In the genomic region with DNA sequence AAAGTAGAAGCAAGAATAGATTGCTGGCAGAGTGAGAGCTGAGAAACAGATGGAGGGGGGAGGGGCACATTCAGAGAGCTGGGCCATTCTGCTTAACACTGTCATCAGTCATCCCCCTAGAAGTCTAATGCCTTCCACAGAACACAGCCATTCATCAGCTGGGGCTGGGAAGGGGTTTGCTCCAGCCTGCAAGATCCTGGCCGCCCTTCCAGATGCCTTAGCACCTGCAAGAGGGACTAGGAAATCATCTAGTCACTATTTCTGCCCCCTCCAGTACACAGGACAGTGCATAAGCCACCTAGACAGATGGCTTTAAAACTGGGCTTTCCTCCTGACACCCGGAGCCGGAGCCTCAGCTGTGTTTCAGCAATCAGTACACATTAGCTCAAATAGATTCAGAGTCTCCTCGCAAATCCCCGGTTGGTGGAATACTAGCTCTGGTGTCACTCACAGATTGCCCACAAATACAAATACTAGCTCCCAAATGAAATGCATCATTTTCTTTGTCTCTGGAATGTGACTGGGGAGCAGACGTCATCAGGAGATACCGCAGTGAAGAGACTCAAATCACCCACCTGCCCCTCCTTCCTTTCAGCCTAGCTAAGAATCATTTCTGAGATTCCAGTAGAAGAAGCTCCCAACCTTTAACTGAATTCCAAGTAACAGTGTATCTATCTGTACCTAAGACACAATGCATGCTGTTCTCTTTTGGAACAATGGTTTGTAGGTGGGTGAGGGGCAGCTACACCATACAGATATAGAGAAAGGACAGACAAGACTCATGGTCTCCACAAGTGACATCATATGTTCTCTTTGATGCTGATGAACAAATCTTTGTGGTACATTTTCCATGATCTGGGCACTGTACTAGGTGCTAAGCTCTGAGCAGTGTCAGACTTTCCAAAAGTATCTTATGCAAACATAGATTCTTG, we compare ENCODE assay signal across 9 mouse cellular contexts. TPM values are rescaled to one million over a fixed set of nuclear protein-coding genes. Genes with fewer than 3 reads are reported as not detected.
DNase-seq lines count a peak whose midpoint lies in the region; ATAC-seq lines count a peak whose summit lies in the region.
"Had no signal": no experiment of that assay in that cellular context is flagged by ENCODE, and none has a peak within 500 bp of the region (broad histone marks: within the 10 kb centered on the region; RNA-seq: fewer than 3 reads in every experiment).

No protein-coding gene starts in this region.

- no peak overlapping the region for H3K4me3 ChIP-seq in neural tube, embryonic 14.5 days (ENCODE audit: low read depth, low read length)
- H3K4me3 ChIP-seq in liver, embryonic 12.5 days: no peak overlapping the region
- H3K4me3 ChIP-seq: embryonic facial prominence, embryonic 15.5 days had no signal

- intact Hi-C loops in left cerebral cortex, postnatal 10 days (cut with DNase I): no loop called here

- H3K36me3 ChIP-seq in neural tube, embryonic 14.5 days (ENCODE audit: control insufficient read depth, insufficient read depth, low read length): no peaks in the 10 kb centered on the region
- no peaks in the 10 kb centered on the region for H3K36me3 ChIP-seq in liver, embryonic 12.5 days
- H3K36me3 ChIP-seq: embryonic facial prominence, embryonic 15.5 days had no signal

- ATAC-seq in frontal cortex, adult (ENCODE audit: low TSS enrichment): peak; percentile 47
- ATAC-seq in neural tube, embryonic 14.5 days (ENCODE audit: low read depth): peak; percentile 77
- ATAC-seq in liver, embryonic 12.5 days: no peak

- no peaks in the 10 kb centered on the region for H3K27me3 ChIP-seq in neural tube, embryonic 14.5 days (ENCODE audit: control insufficient read depth, insufficient read depth, low read length)
- H3K27me3 ChIP-seq in liver, embryonic 12.5 days (replicated peaks): 0 out of 2 replicates have a peak, but pooled peaks cover 4% of the 10 kb centered on the region
- H3K27me3 ChIP-seq: embryonic facial prominence, embryonic 15.5 days had no signal

- H3K27ac ChIP-seq in neural tube, embryonic 14.5 days (ENCODE audit: low read depth, low read length): peak overlapping the region; percentile 78
- no peak overlapping the region for H3K27ac ChIP-seq in liver, embryonic 12.5 days
- H3K27ac ChIP-seq: embryonic facial prominence, embryonic 15.5 days had no signal

- peak; percentile 38 for DNase-seq in cerebellum, postnatal 36 days
- DNase-seq in left cerebral cortex, postnatal 10 days (ENCODE audit: extremely low spot score in 1 of 2, low spot score in 2 of 2): peak; percentile 46 to 63
- no peak for DNase-seq in ovary, postnatal 36 days (ENCODE audit: low spot score)
- no peak for DNase-seq in spleen, postnatal 10 days (ENCODE audit: low spot score in 2 of 2)
- DNase-seq: kidney, adult 11 months had no signal

- 27% methylated on average over 7 of the region's 7 CpGs for WGBS in neural tube, embryonic 14.5 days
- WGBS in liver, embryonic 12.5 days (ENCODE audit: insufficient replicate concordance): 68% methylated on average over 7 of the region's 7 CpGs

- no peak overlapping the region for H3K9ac ChIP-seq in neural tube, embryonic 14.5 days (replicated peaks; ENCODE audit: low read depth, low read length)
- H3K9ac ChIP-seq in liver, embryonic 12.5 days: no peak overlapping the region
- H3K9ac ChIP-seq: embryonic facial prominence, embryonic 15.5 days had no signal

- H3K4me1 ChIP-seq in neural tube, embryonic 14.5 days (ENCODE audit: control insufficient read depth, insufficient read depth, low read length): peaks cover 12% of the 10 kb centered on the region
- H3K4me1 ChIP-seq in liver, embryonic 12.5 days: peaks cover 9% of the 10 kb centered on the region; the same call in 1 of the 2 replicates

- H3K4me2 ChIP-seq in neural tube, embryonic 14.5 days (ENCODE audit: low read depth, low read length): no peak overlapping the region
- no peak overlapping the region for H3K4me2 ChIP-seq in liver, embryonic 12.5 days
- H3K4me2 ChIP-seq: embryonic facial prominence, embryonic 15.5 days had no signal

- no peaks in the 10 kb centered on the region for H3K9me3 ChIP-seq in neural tube, embryonic 14.5 days (ENCODE audit: control insufficient read depth, low read length)
- H3K9me3 ChIP-seq in liver, embryonic 12.5 days (replicated peaks): no peaks in the 10 kb centered on the region
- H3K9me3 ChIP-seq: embryonic facial prominence, embryonic 15.5 days had no signal

RNA-seq across cellular contexts. Expression of a gene that starts 22.9 kb away (rescaled TPM):
- total RNA-seq in left cerebral cortex, postnatal 10 days (2021): 10 to 100 TPM; 38.1 to 45.1 TPM
- polyA plus RNA-seq in neural tube, embryonic 14.5 days (2014; fragmentation: Nextera tagmentation; extraction: Ambion mirVana): 5.7 and 6.2 TPM in 2 replicates
- polyA plus RNA-seq in liver, embryonic 12.5 days (2016; fragmentation: Nextera tagmentation; extraction: Ambion mirVana): 10.0 and 10.7 TPM in 2 replicates

Comparison
In these comparisons a context has a peak if more than half of its experiments do, and no peak if none do; other contexts are left out.
1. DNase-seq: peak in cerebellum, postnatal 36 days (2 of 2) and left cerebral cortex, postnatal 10 days (2 of 2); none in ovary, postnatal 36 days (single experiment) and spleen, postnatal 10 days (0 of 2).